Mouse (Mus musculus) CH12.LX (cell line): ENCODE results near the gene Blvra. TPM values are rescaled to one million over a fixed set of nuclear protein-coding genes. Genes with fewer than 3 reads are reported as not detected.

Experiments used
- DNase-seq: peaks from one replicate; pipeline ENCODE4 v3.0.0-alpha.2; 2013; ENCODE audit errors: extremely low read depth
- H3K27ac ChIP-seq: 2 replicates; pipeline ENCODE4 v1.5.1; 2012; ENCODE audit warnings: low read depth, mild to moderate bottlenecking, control low read depth, moderate library complexity; ENCODE audit not compliant: insufficient read depth
- H3K27me3 ChIP-seq: replicated peaks from 2 replicates; pipeline ENCODE3; 2012; ENCODE audit warnings: inconsistent platforms
- H3K36me3 ChIP-seq, 2 experiments: replicated peaks in 1 of 2; 2 replicates each; pipeline versions ENCODE3 to v1.6.1; 2012; ENCODE audit warnings: inconsistent platforms in 1 of 2, low read length in 1 of 2, mild to moderate bottlenecking in 1 of 2, mixed read lengths in 1 of 2, moderate library complexity in 1 of 2; ENCODE audit not compliant: control insufficient read depth in 1 of 2, insufficient read depth in 1 of 2
- H3K4me1 ChIP-seq, 2 experiments: 2 replicates each; pipeline ENCODE4 v1.6.1; 2012; ENCODE audit warnings: inconsistent platforms in 1 of 2, moderate library complexity in 1 of 2; ENCODE audit not compliant: insufficient read depth in 2 of 2, control insufficient read depth in 1 of 2
- H3K4me2 ChIP-seq: 2 replicates; pipeline ENCODE4 v1.6.1; 2012; ENCODE audit warnings: low read depth, mild to moderate bottlenecking, control low read depth; ENCODE audit not compliant: poor library complexity, insufficient read depth, severe bottlenecking
- H3K4me3 ChIP-seq, 3 experiments: fragments of 150-350 bp in 1 of 3; sonication (generic) in 1 of 3; replicated peaks in 1 of 3; 2 replicates each; pipeline versions ENCODE3 to v1.5.1; 2011 to 2012; ENCODE audit warnings: low read depth in 2 of 3, low read length in 2 of 3, mild to moderate bottlenecking in 2 of 3, moderate library complexity in 2 of 3, control low read depth in 1 of 3, improper control_type of control experiment in 1 of 3, inconsistent platforms in 1 of 3, mixed read lengths in 1 of 3; ENCODE audit not compliant: poor library complexity in 1 of 3
- H3K79me2 ChIP-seq: replicated peaks from 2 replicates; pipeline ENCODE4 v1.6.1; 2012; ENCODE audit warnings: mild to moderate bottlenecking, moderate library complexity; ENCODE audit not compliant: control insufficient read depth, poor library complexity, insufficient read depth, severe bottlenecking; ENCODE audit errors: extremely low read depth
- H3K9ac ChIP-seq: 2 replicates; pipeline ENCODE4 v1.6.1; 2012; ENCODE audit warnings: low read depth, mild to moderate bottlenecking, control low read depth, moderate library complexity; ENCODE audit not compliant: insufficient read depth
- H3K9me3 ChIP-seq: replicated peaks from 2 replicates; pipeline ENCODE3; 2012; ENCODE audit warnings: low read length, inconsistent platforms, mixed read lengths
- BHLHE40 ChIP-seq: IDR thresholded peaks from 2 replicates; pipeline ENCODE4 v1.6.1; 2011; ENCODE audit warnings: mild to moderate bottlenecking, low read depth, low read length, improper control_type of control experiment
- CHD1 ChIP-seq: IDR thresholded peaks from 2 replicates; pipeline ENCODE4 v1.6.1; 2012; ENCODE audit warnings: low read depth, low read length, improper control_type of control experiment, inconsistent platforms
- CHD2 ChIP-seq: IDR thresholded peaks from 2 replicates; pipeline ENCODE4 v1.6.1; 2011; ENCODE audit warnings: low read length, improper control_type of control experiment
- CTCF ChIP-seq, 2 experiments: IDR thresholded peaks in 1 of 2; conservative IDR thresholded peaks in 1 of 2; 2 replicates each; pipeline ENCODE4 v1.5.1; 2011 to 2012; ENCODE audit warnings: low read depth in 2 of 2, low read length in 2 of 2, improper control_type of control experiment in 1 of 2, inconsistent platforms in 1 of 2, mild to moderate bottlenecking in 1 of 2, moderate library complexity in 1 of 2
- ELF1 ChIP-seq: IDR thresholded peaks from 2 replicates; pipeline ENCODE4 v1.6.1; 2014; ENCODE audit warnings: low read depth, mild to moderate bottlenecking, inconsistent platforms, low read length, improper control_type of control experiment
- EP300 ChIP-seq: IDR thresholded peaks from 2 replicates; pipeline ENCODE4 v1.6.1; 2011; ENCODE audit warnings: low read length, improper control_type of control experiment
- ETS1 ChIP-seq: conservative IDR thresholded peaks from 2 replicates; pipeline ENCODE4 v1.6.1; 2012; ENCODE audit warnings: low read depth, mild to moderate bottlenecking, inconsistent platforms, low read length, improper control_type of control experiment, moderate library complexity
- GABPA ChIP-seq: IDR thresholded peaks from 2 replicates; pipeline ENCODE4 v1.6.1; 2012; ENCODE audit warnings: low read depth, low read length, improper control_type of control experiment, inconsistent platforms; ENCODE audit not compliant: insufficient replicate concordance
- HCFC1 ChIP-seq: IDR thresholded peaks from 2 replicates; pipeline ENCODE4 v1.6.1; 2012; ENCODE audit warnings: low read depth, mild to moderate bottlenecking, inconsistent platforms, low read length, improper control_type of control experiment
- IRF4 ChIP-seq: IDR thresholded peaks from 2 replicates; pipeline ENCODE4 v1.6.1; 2014; ENCODE audit warnings: low read depth, mild to moderate bottlenecking, inconsistent platforms, low read length, improper control_type of control experiment
- JUN ChIP-seq: IDR thresholded peaks from 2 replicates; pipeline ENCODE4 v1.6.1; 2011; ENCODE audit warnings: low read depth, mild to moderate bottlenecking, low read length, improper control_type of control experiment, moderate library complexity; ENCODE audit not compliant: insufficient read depth
- JUND ChIP-seq: conservative IDR thresholded peaks from 2 replicates; pipeline ENCODE4 v1.6.1; 2011; ENCODE audit warnings: low read depth, low read length, improper control_type of control experiment
- KAT2A ChIP-seq: IDR thresholded peaks from 2 replicates; pipeline ENCODE4 v1.6.1; 2012; ENCODE audit warnings: low read length, improper control_type of control experiment, inconsistent platforms; ENCODE audit not compliant: insufficient replicate concordance
- MAFK ChIP-seq: IDR thresholded peaks from 2 replicates; pipeline ENCODE4 v1.6.1; 2011; ENCODE audit warnings: low read length, improper control_type of control experiment; ENCODE audit not compliant: insufficient replicate concordance
- MAZ ChIP-seq: IDR thresholded peaks from 2 replicates; pipeline ENCODE4 v1.6.1; 2012; ENCODE audit warnings: low read depth, mild to moderate bottlenecking, inconsistent platforms, low read length, improper control_type of control experiment, moderate library complexity
- MEF2A ChIP-seq: IDR thresholded peaks from 2 replicates; pipeline ENCODE4 v1.6.1; 2014; ENCODE audit warnings: low read depth, mild to moderate bottlenecking, inconsistent platforms, low read length, improper control_type of control experiment, borderline replicate concordance
- MXI1 ChIP-seq: IDR thresholded peaks from 2 replicates; pipeline ENCODE4 v1.6.1; 2011; ENCODE audit warnings: mild to moderate bottlenecking, low read depth, low read length, improper control_type of control experiment
- MYC ChIP-seq: IDR thresholded peaks from 2 replicates; pipeline ENCODE4 v1.6.1; 2011; ENCODE audit warnings: low read depth, mild to moderate bottlenecking, improper control_type of control experiment, low read length
- NELFE ChIP-seq: IDR thresholded peaks from 2 replicates; pipeline ENCODE4 v1.6.1; 2011; ENCODE audit warnings: low read depth, low read length, improper control_type of control experiment
- NRF1 ChIP-seq: IDR thresholded peaks from 2 replicates; pipeline ENCODE4 v1.6.1; 2014; ENCODE audit warnings: low read depth, mild to moderate bottlenecking, inconsistent platforms, low read length, improper control_type of control experiment, moderate library complexity
- PAX5 ChIP-seq: IDR thresholded peaks from 2 replicates; pipeline ENCODE4 v1.6.1; 2012; ENCODE audit warnings: low read length, inconsistent platforms, mixed read lengths
- POLR2A ChIP-seq: IDR thresholded peaks from 2 replicates; pipeline ENCODE4 v1.6.1; 2011; ENCODE audit warnings: low read depth, mild to moderate bottlenecking, improper control_type of control experiment, low read length
- POLR2AphosphoS2 ChIP-seq: IDR thresholded peaks from 2 replicates; pipeline ENCODE4 v1.6.1; 2011; ENCODE audit warnings: low read depth, low read length, improper control_type of control experiment
- RAD21 ChIP-seq: IDR thresholded peaks from 2 replicates; pipeline ENCODE4 v1.6.1; 2011; ENCODE audit warnings: low read depth, mild to moderate bottlenecking, low read length, improper control_type of control experiment, moderate library complexity
- RCOR1 ChIP-seq: conservative IDR thresholded peaks from 2 replicates; pipeline ENCODE4 v1.6.1; 2012; ENCODE audit warnings: low read depth, mild to moderate bottlenecking, inconsistent platforms, low read length, improper control_type of control experiment
- SIN3A ChIP-seq: IDR thresholded peaks from 2 replicates; pipeline ENCODE4 v1.6.1; 2012; ENCODE audit warnings: low read length, improper control_type of control experiment, inconsistent platforms
- SMC3 ChIP-seq: IDR thresholded peaks from 2 replicates; pipeline ENCODE4 v1.6.1; 2011; ENCODE audit warnings: low read depth, low read length, improper control_type of control experiment
- TBP ChIP-seq: conservative IDR thresholded peaks from 2 replicates; pipeline ENCODE4 v1.6.1; 2011; ENCODE audit warnings: low read depth, low read length, improper control_type of control experiment
- TCF12 ChIP-seq: IDR thresholded peaks from 2 replicates; pipeline ENCODE4 v1.6.1; 2014; ENCODE audit warnings: low read depth, mild to moderate bottlenecking, inconsistent platforms, low read length, improper control_type of control experiment
- UBTF ChIP-seq: IDR thresholded peaks from 2 replicates; pipeline ENCODE4 v1.6.1; 2012; ENCODE audit warnings: low read depth, mild to moderate bottlenecking, inconsistent platforms, low read length, improper control_type of control experiment, moderate library complexity
- USF1 ChIP-seq: IDR thresholded peaks from 2 replicates; pipeline ENCODE4 v1.6.1; 2014; ENCODE audit warnings: low read depth, mild to moderate bottlenecking, inconsistent platforms, low read length, improper control_type of control experiment
- USF2 ChIP-seq: conservative IDR thresholded peaks from 2 replicates; pipeline ENCODE4 v1.6.1; 2011; ENCODE audit warnings: low read depth, low read length, improper control_type of control experiment
- ZC3H11A ChIP-seq: IDR thresholded peaks from 2 replicates; pipeline ENCODE4 v1.6.1; 2012; ENCODE audit warnings: low read depth, mild to moderate bottlenecking, inconsistent platforms, low read length, improper control_type of control experiment
- ZKSCAN1 ChIP-seq: IDR thresholded peaks from 2 replicates; pipeline ENCODE4 v1.6.1; 2012; ENCODE audit warnings: low read depth, inconsistent platforms, low read length, improper control_type of control experiment, borderline replicate concordance
- ZMIZ1 ChIP-seq: IDR thresholded peaks from 2 replicates; pipeline ENCODE4 v1.6.1; 2012; ENCODE audit warnings: low read depth, mild to moderate bottlenecking, inconsistent platforms, low read length, improper control_type of control experiment
- ZNF384 ChIP-seq: IDR thresholded peaks from 2 replicates; pipeline ENCODE4 v1.6.1; 2012; ENCODE audit warnings: low read depth, low read length, improper control_type of control experiment, inconsistent platforms
- dilution Hi-C: fragments of 300-500 bp; cut with MboI; formaldehyde crosslinking; loops from 2 replicates; pipeline ENCODE4 v1.14.3; 2020; ENCODE audit warnings: low sequenced_read_pairs; ENCODE audit not compliant: extremely low pct_unique_long_range_greater_than_20kb, extremely low pct_ligation_motif_present
- in situ Hi-C: fragments of 300-500 bp; cut with MboI; formaldehyde crosslinking; loops from 3 replicates; pipeline ENCODE4 v1.14.3; 2019; ENCODE audit warnings: low sequenced_read_pairs, low pct_ligation_motif_present, low pct_unique_long_range_greater_than_20kb, mixed read lengths
- polyA plus RNA-seq: library from polyadenylated mRNA; unstranded; fragments of >175 nt; gene quantifications from 2 replicates; pipeline ENCODE4 v1.2.1, GENCODE M21; 2012; ENCODE audit warnings: low read depth; ENCODE audit not compliant: insufficient read length
- total RNA-seq, 2 experiments: library from RNA; depleted of rRNA; stranded (reverse); fragments of 300-350 nt in 1 of 2; fragments of >200 nt in 1 of 2; gene quantifications; 2 replicates each; pipeline ENCODE4 v1.2.3; 2012 to 2014

The Blvra gene
- total and polyA plus RNA-seq, 3 experiments = 38.4 to 69.0 (median 44.4) TPM

GRCm38 (mm10) chr2:127131353-127131752 lies 60.9 kb downstream of the Blvra start (continued):
- no peak for TF ChIP-seq ZKSCAN1

GRCm38 (mm10) chr2:127133621-127134461 lies 63.4 kb downstream of the Blvra start, which contains the start of gene Ncaph:
Gene Ncaph (minus strand): TSS chr2:127133954.
- H3K36me3 ChIP-seq = peaks cover 0 to 28% of the 10 kb centered on the region in 2 experiments
- H3K4me2 ChIP-seq = peak within 1 kb of the TSS; percentile 90
- peak within 1 kb of the TSS; percentile 78 for H3K27ac ChIP-seq
- peak within 1 kb of the TSS; percentile 83 for H3K9ac ChIP-seq
- dilution Hi-C loops = no loop called here
- peak within 1 kb of the TSS; percentile 75 to 87 (median 84) for H3K4me3 ChIP-seq
- in situ Hi-C loops = no loop called here
- peaks cover 47% of the 10 kb centered on the region for H3K79me2 ChIP-seq
- peaks cover 20 to 68% of the 10 kb centered on the region in 2 experiments for H3K4me1 ChIP-seq
- DNase-seq = peak; percentile 84
- no peaks in the 10 kb centered on the region for H3K27me3 ChIP-seq
- H3K9me3 ChIP-seq = no peaks in the 10 kb centered on the region
- TF ChIP-seq TCF12 (peak; percentile 85), ZNF384 (no peak), EP300 (no peak), USF1 (no peak), KAT2A (0 out of 2 replicates have a peak, but pooled peaks have one; percentile 14), ZMIZ1 (peak; percentile 63), CHD2 (peak; percentile 86), JUND (0 out of 2 replicates have a peak, but pooled peaks have one; percentile 54), ETS1 (no peak), POLR2A (peak; percentile 97), NELFE (peak; percentile 95), MAFK (no peak), HCFC1 (peak; percentile 59), ELF1 (peak; percentile 80), CHD1 (no peak), SMC3 (no peak), IRF4 (no peak), MYC (peak; percentile 13; the same call in 1 of the 2 replicates), SIN3A (peak; percentile 72), BHLHE40 (peak; percentile 49), UBTF (no peak), TBP (peak; percentile 86), MAZ (peak; percentile 47; the same call in 1 of the 2 replicates), RAD21 (no peak), USF2 (no peak), PAX5 (no peak), GABPA (no peak), POLR2AphosphoS2 (no peak; the same call in 1 of the 2 replicates), ZKSCAN1 (no peak), JUN (no peak), CTCF (conservative IDR thresholded peaks at IDR 0.05 in 1 of 2, IDR thresholded peaks at IDR 0.05 in 1 of 2; ENCODE audit: low read depth in 2 of 2, low read length in 2 of 2) (no peak), NRF1 (peak; percentile 99), MEF2A (peak; percentile 14; the same call in 1 of the 2 replicates), RCOR1 (0 out of 2 replicates have a peak, but pooled peaks have one; percentile 47), MXI1 (peak; percentile 84), ZC3H11A (no peak)
